Mouse (Mus musculus): Measurements from ENCODE around the gene Tmem253. TPM values are rescaled to one million over a fixed set of nuclear protein-coding genes. Genes with fewer than 3 reads are reported as not detected.

The Tmem253 gene
- polyA plus RNA-seq, 1 experiment: 1.3 TPM

GRCm38 (mm10) chr14:52017662-52018061 is 2.2 kb downstream of the Tmem253 start:
- Histone ChIP-seq H3K4me3 (ENCODE audit: low read depth, low read length) (no peak overlapping the region), H3K9me3 (replicated peaks; ENCODE audit: control insufficient read depth, insufficient read depth, low read length, poor library complexity, severe bottlenecking) (no peaks in the 10 kb centered on the region), H3K4me1 (ENCODE audit: control insufficient read depth, insufficient read depth, low read length) (peaks cover 8% of the 10 kb centered on the region), H3K27ac (ENCODE audit: insufficient read depth, low read length) (peak overlapping the region; percentile 71), H3K36me3 (ENCODE audit: control insufficient read depth, insufficient read depth, low read length, poor library complexity, severe bottlenecking) (no peaks in the 10 kb centered on the region), H3K27me3 (ENCODE audit: control insufficient read depth, insufficient read depth, low read length, poor library complexity, severe bottlenecking) (no peaks in the 10 kb centered on the region), H3K9ac (ENCODE audit: low read depth, poor library complexity, severe bottlenecking) (peak overlapping the region; percentile 91)
- no peak for TF ChIP-seq EP300 (IDR thresholded peaks at IDR 0.05; ENCODE audit: insufficient read depth, low read depth, low read length)

- Histone ChIP-seq H3K9ac (ENCODE audit: low read depth, poor library complexity, severe bottlenecking) (peak overlapping the region; percentile 91), H3K27ac (ENCODE audit: insufficient read depth, low read length) (peak overlapping the region; percentile 71), H3K4me3 (ENCODE audit: low read depth, low read length) (peak overlapping the region; percentile 57), H3K27me3 (ENCODE audit: control insufficient read depth, insufficient read depth, low read length, poor library complexity, severe bottlenecking) (no peaks in the 10 kb centered on the region), H3K36me3 (ENCODE audit: control insufficient read depth, insufficient read depth, low read length, poor library complexity, severe bottlenecking) (no peaks in the 10 kb centered on the region), H3K4me1 (ENCODE audit: control insufficient read depth, insufficient read depth, low read length) (peaks cover 8% of the 10 kb centered on the region), H3K9me3 (replicated peaks; ENCODE audit: control insufficient read depth, insufficient read depth, low read length, poor library complexity, severe bottlenecking) (no peaks in the 10 kb centered on the region)
- TF ChIP-seq POLR2A (IDR thresholded peaks at IDR 0.05; ENCODE audit: insufficient read depth, low read length): no peak
- no peak for TF ChIP-seq EP300 (IDR thresholded peaks at IDR 0.05; ENCODE audit: insufficient read depth, low read depth, low read length)
- no peak for TF ChIP-seq CTCF (IDR thresholded peaks at IDR 0.05; ENCODE audit: low read depth, low read length)
Observed at GRCm38 (mm10) chr14:52018248-52019050, 3.0 kb downstream of the Tmem253 start.

GRCm38 (mm10) chr14:52019051-52019589 is 3.7 kb downstream of the Tmem253 start:
- Histone ChIP-seq H3K36me3 (ENCODE audit: control insufficient read depth, insufficient read depth, low read length, poor library complexity, severe bottlenecking) (no peaks in the 10 kb centered on the region), H3K9me3 (replicated peaks; ENCODE audit: control insufficient read depth, insufficient read depth, low read length, poor library complexity, severe bottlenecking) (no peaks in the 10 kb centered on the region), H3K27ac (ENCODE audit: insufficient read depth, low read length) (peak overlapping the region; percentile 71), H3K9ac (ENCODE audit: low read depth, poor library complexity, severe bottlenecking) (peak overlapping the region; percentile 91), H3K27me3 (ENCODE audit: control insufficient read depth, insufficient read depth, low read length, poor library complexity, severe bottlenecking) (no peaks in the 10 kb centered on the region), H3K4me1 (ENCODE audit: control insufficient read depth, insufficient read depth, low read length) (peaks cover 8% of the 10 kb centered on the region), H3K4me3 (ENCODE audit: low read depth, low read length) (peak overlapping the region; percentile 92)
- TF ChIP-seq EP300 (IDR thresholded peaks at IDR 0.05; ENCODE audit: insufficient read depth, low read depth, low read length): no peak
- no peak for TF ChIP-seq CTCF (IDR thresholded peaks at IDR 0.05; ENCODE audit: low read depth, low read length)
- no peak for TF ChIP-seq POLR2A (IDR thresholded peaks at IDR 0.05; ENCODE audit: insufficient read depth, low read length)

GRCm38 (mm10) chr14:52019590-52020340 is 4.3 kb downstream of the Tmem253 start:
- Histone ChIP-seq H3K9ac (ENCODE audit: low read depth, poor library complexity, severe bottlenecking) (peak overlapping the region; percentile 91), H3K36me3 (ENCODE audit: control insufficient read depth, insufficient read depth, low read length, poor library complexity, severe bottlenecking) (no peaks in the 10 kb centered on the region), H3K4me1 (ENCODE audit: control insufficient read depth, insufficient read depth, low read length) (peaks cover 8% of the 10 kb centered on the region), H3K27me3 (ENCODE audit: control insufficient read depth, insufficient read depth, low read length, poor library complexity, severe bottlenecking) (no peaks in the 10 kb centered on the region), H3K4me3 (ENCODE audit: low read depth, low read length) (peak overlapping the region; percentile 92), H3K9me3 (replicated peaks; ENCODE audit: control insufficient read depth, insufficient read depth, low read length, poor library complexity, severe bottlenecking) (no peaks in the 10 kb centered on the region), H3K27ac (ENCODE audit: insufficient read depth, low read length) (peak overlapping the region; percentile 85)
- TF ChIP-seq CTCF (IDR thresholded peaks at IDR 0.05; ENCODE audit: low read depth, low read length) (peak; percentile 47), POLR2A (IDR thresholded peaks at IDR 0.05; ENCODE audit: insufficient read depth, low read length) (peak; percentile 70), EP300 (IDR thresholded peaks at IDR 0.05; ENCODE audit: insufficient read depth, low read depth, low read length) (0 out of 2 replicates have a peak, but pooled peaks have one; percentile 3)

GRCm38 (mm10) chr14:52020486-52021137 is 5.2 kb downstream of the Tmem253 start, which contains the start of gene Zfp219:
Gene Zfp219 (minus strand): TSS chr14:52020733.
- no peaks in the 10 kb centered on the region for H3K36me3 ChIP-seq (ENCODE audit: control insufficient read depth, insufficient read depth, low read length, poor library complexity, severe bottlenecking)
- no peaks in the 10 kb centered on the region for H3K27me3 ChIP-seq (ENCODE audit: control insufficient read depth, insufficient read depth, low read length, poor library complexity, severe bottlenecking)
- TF ChIP-seq EP300 (IDR thresholded peaks at IDR 0.05; ENCODE audit: insufficient read depth, low read depth, low read length) (0 out of 2 replicates have a peak, but pooled peaks have one; percentile 47), CTCF (IDR thresholded peaks at IDR 0.05; ENCODE audit: low read depth, low read length) (peak; percentile 65), POLR2A (IDR thresholded peaks at IDR 0.05; ENCODE audit: insufficient read depth, low read length) (no peak)
- no peaks in the 10 kb centered on the region for H3K9me3 ChIP-seq (replicated peaks; ENCODE audit: control insufficient read depth, insufficient read depth, low read length, poor library complexity, severe bottlenecking)
- peak within 1 kb of the TSS; percentile 92 for H3K4me3 ChIP-seq (ENCODE audit: low read depth, low read length)
- peak within 1 kb of the TSS; percentile 91 for H3K9ac ChIP-seq (ENCODE audit: low read depth, poor library complexity, severe bottlenecking)
- peaks cover 8% of the 10 kb centered on the region for H3K4me1 ChIP-seq (ENCODE audit: control insufficient read depth, insufficient read depth, low read length)
- H3K27ac ChIP-seq (ENCODE audit: insufficient read depth, low read length): peak within 1 kb of the TSS; percentile 85
